14 mouse cellular contexts compared by ENCODE assay signal in the genomic region with DNA sequence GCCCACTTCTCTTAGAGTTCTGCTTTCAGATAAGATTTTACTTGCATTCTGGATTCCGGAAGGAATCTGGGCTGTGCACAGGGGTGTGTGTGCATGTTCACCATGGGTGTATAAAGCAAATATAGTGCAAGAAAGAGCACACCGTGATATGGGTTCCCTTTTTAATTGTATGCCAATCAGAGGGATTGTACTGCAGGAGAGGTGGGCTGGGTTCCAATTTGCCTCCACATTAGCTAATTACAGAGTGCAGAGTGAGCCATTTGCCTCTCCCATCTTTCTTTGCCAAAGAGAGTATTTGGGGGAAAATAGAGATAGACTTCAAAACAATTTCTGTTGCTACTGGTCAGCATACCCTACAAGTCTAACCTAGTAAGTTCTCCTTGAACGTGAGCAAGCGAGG.
"Had no signal": no experiment of that assay in that cellular context is flagged by ENCODE, and none has a peak within 500 bp of the region (broad histone marks: within the 10 kb centered on the region; RNA-seq: fewer than 3 reads in every experiment).

No protein-coding gene starts in this region.

- H3K36me3 ChIP-seq: limb, embryonic 15.5 days; liver, embryonic 12.5 days; midbrain, embryonic 15.5 days; neural tube, embryonic 12.5 days had no signal

- H3K4me2 ChIP-seq: limb, embryonic 15.5 days; liver, embryonic 12.5 days; lung, embryonic 14.5 days; midbrain, embryonic 11.5 days; midbrain, embryonic 15.5 days; neural tube, embryonic 12.5 days had no signal

- H3K27me3 ChIP-seq: limb, embryonic 15.5 days; liver, embryonic 12.5 days; megakaryocyte, embryonic 14.5 days; midbrain, embryonic 15.5 days; neural tube, embryonic 12.5 days had no signal

- H3K4me1 ChIP-seq: limb, embryonic 15.5 days; liver, embryonic 12.5 days; megakaryocyte, embryonic 14.5 days; midbrain, embryonic 15.5 days; neural tube, embryonic 12.5 days had no signal

- H3K27ac ChIP-seq: kidney, postnatal 0 days; limb, embryonic 15.5 days; liver, embryonic 12.5 days; macrophage; midbrain, embryonic 15.5 days; neural tube, embryonic 12.5 days had no signal

- H3K9ac ChIP-seq: limb, embryonic 15.5 days; liver, embryonic 12.5 days; lung, embryonic 14.5 days; midbrain, embryonic 15.5 days; neural tube, embryonic 12.5 days had no signal

- H3K9me3 ChIP-seq: limb, embryonic 15.5 days; liver, embryonic 12.5 days; megakaryocyte, embryonic 14.5 days; midbrain, embryonic 15.5 days; neural tube, embryonic 12.5 days had no signal

- DNase-seq: kidney, adult 9 months; kidney, postnatal 36 days; lung, embryonic 14.5 days; lung, postnatal 10 days; right cerebral cortex, postnatal 14 days; thymus, postnatal 36 days had no signal

- ATAC-seq: liver, embryonic 12.5 days; midbrain, embryonic 15.5 days had no signal

- H3K4me3 ChIP-seq: limb, embryonic 15.5 days; liver, embryonic 12.5 days; megakaryocyte, embryonic 14.5 days; midbrain, embryonic 15.5 days; neural tube, embryonic 12.5 days had no signal
